In genomic region chr4:109960201-109960935, GRCm38 (mm10) we compare ENCODE assay signal across 12 mouse cellular contexts.
"Had no signal": no experiment of that assay in that cellular context is flagged by ENCODE, and none has a peak within 500 bp of the region (broad histone marks: within the 10 kb centered on the region; RNA-seq: fewer than 3 reads in every experiment).

No protein-coding gene starts in this region.

- H3K4me3 ChIP-seq: limb, embryonic 13.5 days; myocyte; neural tube, embryonic 12.5 days; stomach, embryonic 15.5 days had no signal

- H3K27ac ChIP-seq: limb, embryonic 13.5 days; liver, embryonic 14.5 days; neural tube, embryonic 12.5 days; stomach, embryonic 15.5 days had no signal

- H3K4me1 ChIP-seq: limb, embryonic 13.5 days; neural tube, embryonic 12.5 days; stomach, embryonic 15.5 days had no signal

- H3K9ac ChIP-seq: limb, embryonic 13.5 days; liver, embryonic 14.5 days; neural tube, embryonic 12.5 days; stomach, embryonic 15.5 days had no signal

- H3K36me3 ChIP-seq: neural tube, embryonic 12.5 days had no signal

- H3K9me3 ChIP-seq: limb, embryonic 13.5 days; neural tube, embryonic 12.5 days; stomach, embryonic 15.5 days had no signal

- H3K4me2 ChIP-seq: limb, embryonic 13.5 days; neural tube, embryonic 12.5 days; stomach, embryonic 15.5 days had no signal

- DNase-seq: kidney, adult 8-10 months; kidney, postnatal 14 days; left cerebral cortex, postnatal 4 days; lung, adult 18-20 months; midbrain, embryonic 14.5 days; right cerebral cortex, postnatal 14 days; thymus, postnatal 4 days had no signal

- H3K27me3 ChIP-seq: limb, embryonic 13.5 days; neural tube, embryonic 12.5 days; stomach, embryonic 15.5 days had no signal
